Mouse (Mus musculus): ENCODE results near the gene Zc2hc1b. TPM values are rescaled to one million over a fixed set of nuclear protein-coding genes. Genes with fewer than 3 reads are reported as not detected.

Gene Zc2hc1b
- polyA plus RNA-seq, 1 experiment from 2014 or later: not detected

DNA sequence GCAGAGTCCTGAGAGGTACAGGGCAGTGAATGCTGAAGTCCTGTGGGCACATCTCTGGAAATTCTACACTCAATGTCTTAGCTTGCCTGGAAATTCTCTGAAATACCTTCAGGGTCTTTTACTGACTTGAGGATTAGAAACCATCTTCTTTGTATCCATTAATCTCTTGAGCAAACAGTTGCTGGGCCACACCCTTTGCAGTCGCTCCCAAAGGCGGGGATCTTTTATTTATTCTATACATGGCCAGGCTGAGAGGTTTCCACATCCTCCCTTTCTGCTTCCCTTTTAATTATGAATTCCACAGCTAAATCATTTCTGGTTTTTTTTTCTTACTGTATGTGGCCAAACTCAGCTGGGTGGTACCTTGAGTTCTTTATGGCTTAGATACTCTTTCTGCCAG is 37.4 kb downstream of the Zc2hc1b start:
- H3K36me3 ChIP-seq (ENCODE audit: insufficient read depth, low read length): no peaks in the 10 kb centered on the region
- H3K4me1 ChIP-seq (ENCODE audit: insufficient read depth, low read depth, low read length): no peaks in the 10 kb centered on the region
- WGBS: 29% methylated on average over 2 of the region's 2 CpGs
- H3K27ac ChIP-seq (ENCODE audit: low read length): no peak overlapping the region
- H3K9me3 ChIP-seq (ENCODE audit: low read length): no peaks in the 10 kb centered on the region
- H3K9ac ChIP-seq (replicated peaks; ENCODE audit: low read depth): no peak overlapping the region
- H3K27me3 ChIP-seq (replicated peaks; ENCODE audit: insufficient read depth, low read length): no peaks in the 10 kb centered on the region
- no peak overlapping the region for H3K4me3 ChIP-seq (ENCODE audit: low read depth, low read length)
- TF ChIP-seq EP300 (IDR thresholded peaks at IDR 0.05) (no peak), CTCF (IDR thresholded peaks at IDR 0.05) (no peak)
- no peak overlapping the region for H3K4me2 ChIP-seq (replicated peaks; ENCODE audit: low read depth, low read length)
- ATAC-seq (no peak), DNase-seq (ENCODE audit: low spot score) (no peak)

GRCm38 (mm10) chr10:13137906-13138305 is 39.9 kb downstream of the Zc2hc1b start:
- no peaks in the 10 kb centered on the region for H3K36me3 ChIP-seq (ENCODE audit: insufficient read depth, low read length)
- H3K9me3 ChIP-seq (ENCODE audit: low read length): no peaks in the 10 kb centered on the region
- H3K4me3 ChIP-seq (ENCODE audit: low read depth, low read length): no peak overlapping the region
- no peaks in the 10 kb centered on the region for H3K4me1 ChIP-seq (ENCODE audit: insufficient read depth, low read depth, low read length)
- DNase-seq (ENCODE audit: low spot score) (no peak), ATAC-seq (no peak)
- no peak for TF ChIP-seq EP300 (IDR thresholded peaks at IDR 0.05)
- no peak for TF ChIP-seq CTCF (IDR thresholded peaks at IDR 0.05)
- 76% methylated on average over 6 of the region's 6 CpGs for WGBS
- no peak overlapping the region for H3K9ac ChIP-seq (replicated peaks; ENCODE audit: low read depth)
- no peaks in the 10 kb centered on the region for H3K27me3 ChIP-seq (replicated peaks; ENCODE audit: insufficient read depth, low read length)
- H3K4me2 ChIP-seq (replicated peaks; ENCODE audit: low read depth, low read length): no peak overlapping the region
- no peak overlapping the region for H3K27ac ChIP-seq (ENCODE audit: low read length)

DNA sequence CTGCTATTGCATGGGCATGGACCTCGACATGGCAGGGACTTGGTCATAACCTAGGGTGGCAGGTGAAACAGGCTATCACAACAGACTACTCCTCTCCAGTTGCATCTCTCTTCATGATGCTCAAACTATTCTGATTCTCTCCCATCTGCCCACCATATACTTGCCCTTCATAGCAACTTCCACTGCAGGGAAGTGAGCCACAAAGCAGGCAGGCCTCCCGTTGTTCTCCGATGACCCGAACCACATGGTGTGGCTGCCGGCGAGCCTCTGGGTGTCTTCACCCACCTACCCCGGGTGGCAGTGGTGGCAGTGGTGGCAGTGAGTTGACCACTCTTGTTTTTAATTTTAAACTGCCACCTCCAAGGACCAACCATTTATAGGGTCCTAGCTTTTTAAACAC is 42.1 kb downstream of the Zc2hc1b start:
- Histone ChIP-seq H3K4me2 (replicated peaks; ENCODE audit: low read depth, low read length) (no peak overlapping the region), H3K27me3 (replicated peaks; ENCODE audit: insufficient read depth, low read length) (no peaks in the 10 kb centered on the region), H3K4me3 (ENCODE audit: low read depth, low read length) (no peak overlapping the region), H3K36me3 (ENCODE audit: insufficient read depth, low read length) (no peaks in the 10 kb centered on the region), H3K9me3 (ENCODE audit: low read length) (no peaks in the 10 kb centered on the region), H3K9ac (replicated peaks; ENCODE audit: low read depth) (no peak overlapping the region), H3K4me1 (ENCODE audit: insufficient read depth, low read depth, low read length) (no peaks in the 10 kb centered on the region), H3K27ac (ENCODE audit: low read length) (no peak overlapping the region)
- ATAC-seq (no peak), DNase-seq (ENCODE audit: low spot score) (no peak)
- TF ChIP-seq CTCF (IDR thresholded peaks at IDR 0.05): no peak
- TF ChIP-seq EP300 (IDR thresholded peaks at IDR 0.05): no peak
- 92% methylated on average over 7 of the region's 7 CpGs for WGBS

DNA sequence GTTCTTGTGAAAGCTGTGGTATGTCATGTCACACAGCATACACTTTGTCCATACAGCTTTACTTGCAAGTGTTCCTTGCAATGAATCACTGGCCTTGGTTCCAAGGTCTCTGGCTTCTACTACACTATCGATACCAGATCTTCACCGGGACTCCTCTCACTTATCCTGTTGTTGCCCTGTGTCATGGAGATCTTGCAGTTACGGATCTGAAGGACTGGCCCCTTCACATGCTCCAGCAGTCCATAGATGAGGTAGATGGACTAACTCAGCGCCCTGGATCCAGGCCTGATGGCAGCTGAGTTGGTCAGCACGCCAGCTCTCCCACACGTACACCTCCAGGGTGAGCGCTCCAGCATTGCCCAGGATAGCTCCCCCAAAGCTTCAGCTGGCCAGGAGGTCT is 42.5 kb downstream of the Zc2hc1b start:
- TF ChIP-seq EP300 (IDR thresholded peaks at IDR 0.05) (no peak), CTCF (IDR thresholded peaks at IDR 0.05) (no peak)
- WGBS: 85% methylated on average over 7 of the region's 7 CpGs
- no peak overlapping the region for H3K4me3 ChIP-seq (ENCODE audit: low read depth, low read length)
- no peaks in the 10 kb centered on the region for H3K4me1 ChIP-seq (ENCODE audit: insufficient read depth, low read depth, low read length)
- no peaks in the 10 kb centered on the region for H3K9me3 ChIP-seq (ENCODE audit: low read length)
- ATAC-seq: no peak
- no peak overlapping the region for H3K27ac ChIP-seq (ENCODE audit: low read length)
- H3K36me3 ChIP-seq (ENCODE audit: insufficient read depth, low read length): no peaks in the 10 kb centered on the region
- no peaks in the 10 kb centered on the region for H3K27me3 ChIP-seq (replicated peaks; ENCODE audit: insufficient read depth, low read length)
- no peak overlapping the region for H3K4me2 ChIP-seq (replicated peaks; ENCODE audit: low read depth, low read length)
- DNase-seq (ENCODE audit: low spot score): no peak
- H3K9ac ChIP-seq (replicated peaks; ENCODE audit: low read depth): no peak overlapping the region

DNA sequence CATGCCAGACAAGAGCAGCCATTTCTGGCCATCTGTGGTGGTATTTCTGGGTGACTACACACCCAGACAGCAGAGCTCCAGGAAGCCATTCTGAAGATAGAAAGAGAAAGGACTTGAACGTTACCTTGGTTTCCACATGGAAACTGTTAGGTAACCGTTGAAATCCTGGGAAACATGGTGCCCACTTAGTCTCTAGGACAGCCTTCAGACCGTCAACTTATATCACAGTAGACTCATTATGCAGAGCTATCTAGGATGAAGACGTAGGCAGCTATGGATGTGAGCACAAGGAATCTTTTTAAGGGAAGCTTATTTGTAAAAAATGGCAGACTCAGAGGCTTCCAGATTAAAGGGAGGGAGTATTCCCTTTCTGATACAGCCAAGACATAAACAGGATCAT is 44.0 kb downstream of the Zc2hc1b start:
- Histone ChIP-seq H3K4me1 (ENCODE audit: insufficient read depth, low read depth, low read length) (no peaks in the 10 kb centered on the region), H3K36me3 (ENCODE audit: insufficient read depth, low read length) (no peaks in the 10 kb centered on the region), H3K27ac (ENCODE audit: low read length) (no peak overlapping the region), H3K4me2 (replicated peaks; ENCODE audit: low read depth, low read length) (no peak overlapping the region), H3K4me3 (ENCODE audit: low read depth, low read length) (no peak overlapping the region), H3K27me3 (replicated peaks; ENCODE audit: insufficient read depth, low read length) (no peaks in the 10 kb centered on the region), H3K9ac (replicated peaks; ENCODE audit: low read depth) (no peak overlapping the region), H3K9me3 (ENCODE audit: low read length) (no peaks in the 10 kb centered on the region)
- TF ChIP-seq CTCF (IDR thresholded peaks at IDR 0.05) (no peak), EP300 (IDR thresholded peaks at IDR 0.05) (no peak)
- ATAC-seq (no peak), DNase-seq (ENCODE audit: low spot score) (no peak)
- 87% methylated on average over 4 of the region's 4 CpGs for WGBS

- H3K9me3 ChIP-seq (ENCODE audit: low read length): no peaks in the 10 kb centered on the region
- no peak for DNase-seq (ENCODE audit: low spot score)
- H3K36me3 ChIP-seq (ENCODE audit: insufficient read depth, low read length): no peaks in the 10 kb centered on the region
- WGBS: 88% methylated on average over 7 of the region's 7 CpGs
- ATAC-seq: no peak
- H3K9ac ChIP-seq (replicated peaks; ENCODE audit: low read depth): no peak overlapping the region
- H3K4me2 ChIP-seq (replicated peaks; ENCODE audit: low read depth, low read length): no peak overlapping the region
- TF ChIP-seq EP300 (IDR thresholded peaks at IDR 0.05) (no peak), CTCF (IDR thresholded peaks at IDR 0.05) (no peak)
- no peaks in the 10 kb centered on the region for H3K4me1 ChIP-seq (ENCODE audit: insufficient read depth, low read depth, low read length)
- H3K4me3 ChIP-seq (ENCODE audit: low read depth, low read length): no peak overlapping the region
- no peaks in the 10 kb centered on the region for H3K27me3 ChIP-seq (replicated peaks; ENCODE audit: insufficient read depth, low read length)
- no peak overlapping the region for H3K27ac ChIP-seq (ENCODE audit: low read length)
Measured at GRCm38 (mm10) chr10:13127946-13128345, 49.9 kb downstream of the Zc2hc1b start.

DNA sequence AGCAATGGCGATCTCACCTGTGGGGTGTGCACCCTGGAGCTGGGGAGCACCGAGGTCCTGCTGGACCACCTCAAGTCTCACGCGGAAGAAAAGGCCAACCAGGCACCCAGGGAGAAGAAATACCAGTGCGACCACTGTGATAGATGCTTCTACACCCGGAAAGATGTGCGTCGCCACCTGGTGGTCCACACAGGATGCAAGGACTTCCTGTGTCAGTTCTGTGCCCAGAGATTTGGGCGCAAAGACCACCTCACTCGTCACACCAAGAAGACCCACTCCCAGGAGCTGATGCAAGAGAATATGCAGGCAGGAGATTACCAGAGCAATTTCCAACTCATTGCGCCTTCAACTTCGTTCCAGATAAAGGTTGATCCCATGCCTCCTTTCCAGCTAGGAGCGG is 50.5 kb downstream of the Zc2hc1b start:
- no peak overlapping the region for H3K4me3 ChIP-seq (ENCODE audit: low read depth, low read length)
- H3K27ac ChIP-seq (ENCODE audit: low read length): no peak overlapping the region
- no peak for ATAC-seq
- DNase-seq (ENCODE audit: low spot score): no peak
- no peaks in the 10 kb centered on the region for H3K4me1 ChIP-seq (ENCODE audit: insufficient read depth, low read depth, low read length)
- no peak overlapping the region for H3K4me2 ChIP-seq (replicated peaks; ENCODE audit: low read depth, low read length)
- no peaks in the 10 kb centered on the region for H3K9me3 ChIP-seq (ENCODE audit: low read length)
- no peak for TF ChIP-seq EP300 (IDR thresholded peaks at IDR 0.05)
- TF ChIP-seq CTCF (IDR thresholded peaks at IDR 0.05): peak; percentile 62
- no peaks in the 10 kb centered on the region for H3K27me3 ChIP-seq (replicated peaks; ENCODE audit: insufficient read depth, low read length)
- H3K36me3 ChIP-seq (ENCODE audit: insufficient read depth, low read length): no peaks in the 10 kb centered on the region
- 75% methylated on average over 13 of the region's 13 CpGs for WGBS
- no peak overlapping the region for H3K9ac ChIP-seq (replicated peaks; ENCODE audit: low read depth)

All from lung, postnatal 0 days (tissue).